Mouse (Mus musculus) B cell, adult 62 days (primary cell): ENCODE measurements around the gene Scn8a. TPM values are rescaled to one million over a fixed set of nuclear protein-coding genes. Genes with fewer than 3 reads are reported as not detected.

Source experiments
- total RNA-seq: library from RNA; stranded (reverse); gene quantifications from 4 replicates; pipeline ENCODE4 v1.2.4, GENCODE M21; 2023

The Scn8a gene
- total RNA-seq: 0.47 to 2.9 TPM (median 2.4 TPM) in 4 replicates

GRCm38 (mm10) chr15:100869558-100869957 lies at the start of gene Scn8a:
Gene Scn8a (plus strand): TSS chr15:100869858.

GRCm38 (mm10) chr15:101047194-101047555 lies 177.5 kb downstream of the Scn8a start, which contains the start of gene Gm47841:
Gene Gm47841 (minus strand): TSS chr15:101047397.

GRCm38 (mm10) chr15:101077813-101078730 lies 208.4 kb downstream of the Scn8a start, which contains the start of gene Fignl2:
Gene Fignl2 (minus strand): TSS chr15:101078567.

Other genes with a start within 250 kb of the Scn8a start
- gene Smagp, start 232.9 kb upstream of the Scn8a start, total RNA-seq: 12.8 to 16.8 TPM (median 14.8 TPM) in 4 replicates
- gene Bin2, start 200.3 kb upstream of the Scn8a start, total RNA-seq: 161 to 176 TPM (median 171 TPM) in 4 replicates
- 1.9 to 2.3 TPM in 2 of 4 replicates, not detected in the others for gene Cela1, start 181.9 kb upstream of the Scn8a start, total RNA-seq
- gene Galnt6, start 140.5 kb upstream of the Scn8a start, total RNA-seq: 26.8 to 31.5 TPM (median 30.1 TPM) in 4 replicates
- 15.0 to 20.2 TPM (median 17.6 TPM) in 4 replicates for gene Slc4a8, start 108.1 kb upstream of the Scn8a start, total RNA-seq
- not detected in 4 replicates for gene Gm47841, start 177.5 kb downstream of the Scn8a start, total RNA-seq
- gene Fignl2, start 208.7 kb downstream of the Scn8a start, total RNA-seq: not detected in 4 replicates
- gene Ankrd33, start 245.9 kb downstream of the Scn8a start, total RNA-seq: not detected in 4 replicates